Mouse (Mus musculus) embryonic facial prominence, embryonic 11.5 days (tissue): ENCODE data around the gene Erv3. TPM values are rescaled to one million over a fixed set of nuclear protein-coding genes. Genes with fewer than 3 reads are reported as not detected.

ENCODE experiments used
- ATAC-seq: fragments of 200-750 bp; cut with Nextera tagmentation; replicated peaks from 2 replicates; pipeline ENCODE4 v1.8.0; 2017; ENCODE audit warnings: low read depth; ENCODE audit not compliant: insufficient number of reproducible peaks, low FRiP score, low TSS enrichment
- DNase-seq: peaks from one replicate; pipeline ENCODE4 v3.0.0-alpha.2; 2015; ENCODE audit warnings: low spot score
- H3K27ac ChIP-seq: fragments of 300-500 bp; sonication (generic); replicated peaks from 2 replicates; pipeline ENCODE4 v1.5.1; 2014; ENCODE audit warnings: mild to moderate bottlenecking, low read depth, low read length, control low read depth
- H3K27me3 ChIP-seq: fragments of 300-500 bp; sonication (generic); 2 replicates; pipeline ENCODE4 v1.6.1; 2014; ENCODE audit warnings: mild to moderate bottlenecking, low read length, moderate library complexity, mixed read lengths; ENCODE audit not compliant: control insufficient read depth, insufficient read depth
- H3K36me3 ChIP-seq: fragments of 300-500 bp; sonication (generic); replicated peaks from 2 replicates; pipeline ENCODE4 v1.6.1; 2014; ENCODE audit warnings: low read depth, mild to moderate bottlenecking, low read length, moderate library complexity, mixed read lengths; ENCODE audit not compliant: control insufficient read depth, insufficient read depth
- H3K4me1 ChIP-seq: fragments of 300-500 bp; sonication (generic); 2 replicates; pipeline ENCODE4 v1.6.1; 2014; ENCODE audit warnings: low read length, mixed read lengths; ENCODE audit not compliant: control insufficient read depth, insufficient read depth
- H3K4me2 ChIP-seq: fragments of 300-500 bp; sonication (generic); 2 replicates; pipeline ENCODE4 v1.6.1; 2014; ENCODE audit warnings: low read depth, mild to moderate bottlenecking, control low read depth, low read length, moderate library complexity
- H3K4me3 ChIP-seq: fragments of 300-500 bp; sonication (generic); 2 replicates; pipeline ENCODE4 v1.5.1; 2014; ENCODE audit warnings: low read depth, low read length, control low read depth
- H3K9ac ChIP-seq: fragments of 300-500 bp; sonication (generic); replicated peaks from 2 replicates; pipeline ENCODE4 v1.6.1; 2014; ENCODE audit warnings: mild to moderate bottlenecking, control low read depth, low read length
- H3K9me3 ChIP-seq: fragments of 300-500 bp; sonication (generic); replicated peaks from 2 replicates; pipeline ENCODE4 v1.6.1; 2016; ENCODE audit warnings: mild to moderate bottlenecking, low read length, inconsistent platforms, mixed read lengths; ENCODE audit not compliant: control insufficient read depth
- WGBS: fragments of 180-500 bp; shearing (Covaris S2); extraction: QIAGEN DNeasy Blood & Tissue Kit; methylation state at CpG from one replicate; pipeline ENCODE4 v1.1.7; 2014; 5-methylcytosine and 5-hydroxymethylcytosine counted together
- polyA plus RNA-seq: library from polyadenylated mRNA; unstranded; fragments of >200 nt; fragmentation: Nextera tagmentation; extraction: Ambion mirVana; gene quantifications from 2 replicates; pipeline ENCODE4 v1.2.1, GENCODE M21; 2014

Gene Erv3
- polyA plus RNA-seq, 1 experiment from 2014 or later = not detected

DNA sequence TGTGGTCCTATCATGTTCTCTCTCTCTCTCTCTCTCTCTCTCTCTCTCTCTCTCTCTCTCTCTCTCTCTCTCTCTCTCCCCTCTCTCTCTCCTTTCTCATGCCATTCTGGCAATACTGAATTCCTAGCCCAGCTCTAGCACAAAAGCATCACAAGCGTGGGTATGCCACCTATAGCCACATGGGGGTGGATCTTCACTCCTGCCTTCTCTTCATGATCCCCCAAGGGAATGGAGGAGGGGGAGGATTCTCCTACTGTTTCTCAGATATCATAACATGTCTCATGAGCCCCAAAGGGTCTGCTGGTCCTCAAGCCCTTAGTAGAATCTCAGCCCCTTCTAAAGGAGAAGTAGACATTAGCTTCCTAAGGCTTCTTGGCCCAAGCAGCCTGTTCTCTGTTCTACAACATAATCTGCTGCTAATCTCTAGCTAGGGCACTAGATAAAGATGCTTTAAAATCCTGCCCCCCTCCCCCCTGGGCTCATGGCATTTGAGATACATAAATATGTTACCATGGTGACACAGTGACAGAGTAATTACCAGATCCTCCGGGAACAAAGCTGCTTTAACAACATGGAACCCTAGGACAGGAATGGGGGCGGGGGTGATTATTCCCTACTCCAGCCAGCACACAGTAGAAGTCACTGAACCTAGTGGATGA is 3.2 kb upstream of the Erv3 start:
- WGBS = 61% methylated on average over 3 of the region's 3 CpGs
- Histone ChIP-seq H3K4me1 (no peaks in the 10 kb centered on the region), H3K27me3 (no peaks in the 10 kb centered on the region), H3K27ac (no peak overlapping the region), H3K4me3 (no peak overlapping the region), H3K36me3 (no peaks in the 10 kb centered on the region), H3K9ac (no peak overlapping the region), H3K9me3 (no peaks in the 10 kb centered on the region), H3K4me2 (no peak overlapping the region)
- peak; percentile 6 for DNase-seq
- ATAC-seq = 0 out of 2 replicates have a peak, but pooled peaks have one; percentile 59

DNA sequence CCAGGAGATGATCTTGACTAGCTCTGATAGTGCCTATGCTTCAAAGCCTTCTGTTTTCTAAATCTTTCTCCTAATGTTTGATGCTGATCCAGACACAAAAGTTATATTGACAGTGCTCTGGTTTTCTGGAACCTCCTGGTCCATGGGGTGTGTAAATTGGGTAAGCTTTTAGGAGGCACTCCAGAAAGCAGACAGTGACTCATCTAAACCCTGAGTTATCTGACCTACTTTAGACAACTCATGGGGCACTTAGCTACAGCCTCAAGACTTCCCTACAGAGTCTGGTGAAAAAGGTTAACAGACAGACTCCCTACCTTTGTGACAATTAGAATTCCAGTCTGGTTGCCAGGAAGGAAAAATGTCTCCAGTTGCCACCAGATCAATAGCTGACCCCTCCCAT is 1.7 kb downstream of the Erv3 start:
- no peaks in the 10 kb centered on the region for H3K27me3 ChIP-seq
- H3K27ac ChIP-seq = no peak overlapping the region
- H3K9ac ChIP-seq = no peak overlapping the region
- H3K4me3 ChIP-seq = no peak overlapping the region
- ATAC-seq (no peak), DNase-seq (no peak)
- no peak overlapping the region for H3K4me2 ChIP-seq
- no peaks in the 10 kb centered on the region for H3K36me3 ChIP-seq
- H3K4me1 ChIP-seq = no peaks in the 10 kb centered on the region
- H3K9me3 ChIP-seq = no peaks in the 10 kb centered on the region

DNA sequence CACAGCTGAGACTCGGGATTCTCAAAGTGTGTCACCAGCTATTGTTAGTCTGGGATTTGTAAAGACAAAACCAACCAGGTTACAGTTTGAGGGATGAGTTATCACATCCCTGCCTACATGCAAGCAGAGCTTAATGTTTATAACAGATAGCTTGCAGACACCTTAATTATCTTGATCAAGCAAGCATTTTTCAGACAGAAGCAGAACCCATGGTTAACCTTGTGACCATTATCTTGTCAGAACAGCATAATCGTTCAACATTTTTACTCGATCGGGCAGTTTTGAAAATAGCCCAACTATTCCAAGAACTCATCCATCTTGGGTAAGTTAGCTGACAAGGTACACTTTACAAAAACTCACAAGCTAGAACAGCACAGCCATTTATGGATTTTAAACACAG is 5.8 kb downstream of the Erv3 start:
- H3K9me3 ChIP-seq = no peaks in the 10 kb centered on the region
- 74% methylated on average over 4 of the region's 4 CpGs for WGBS
- H3K4me1 ChIP-seq = no peaks in the 10 kb centered on the region
- no peak for DNase-seq
- H3K9ac ChIP-seq = no peak overlapping the region
- no peak overlapping the region for H3K27ac ChIP-seq
- H3K27me3 ChIP-seq = no peaks in the 10 kb centered on the region
- H3K4me3 ChIP-seq = no peak overlapping the region
- H3K36me3 ChIP-seq = no peaks in the 10 kb centered on the region
- no peak overlapping the region for H3K4me2 ChIP-seq
- no peak for ATAC-seq

DNA sequence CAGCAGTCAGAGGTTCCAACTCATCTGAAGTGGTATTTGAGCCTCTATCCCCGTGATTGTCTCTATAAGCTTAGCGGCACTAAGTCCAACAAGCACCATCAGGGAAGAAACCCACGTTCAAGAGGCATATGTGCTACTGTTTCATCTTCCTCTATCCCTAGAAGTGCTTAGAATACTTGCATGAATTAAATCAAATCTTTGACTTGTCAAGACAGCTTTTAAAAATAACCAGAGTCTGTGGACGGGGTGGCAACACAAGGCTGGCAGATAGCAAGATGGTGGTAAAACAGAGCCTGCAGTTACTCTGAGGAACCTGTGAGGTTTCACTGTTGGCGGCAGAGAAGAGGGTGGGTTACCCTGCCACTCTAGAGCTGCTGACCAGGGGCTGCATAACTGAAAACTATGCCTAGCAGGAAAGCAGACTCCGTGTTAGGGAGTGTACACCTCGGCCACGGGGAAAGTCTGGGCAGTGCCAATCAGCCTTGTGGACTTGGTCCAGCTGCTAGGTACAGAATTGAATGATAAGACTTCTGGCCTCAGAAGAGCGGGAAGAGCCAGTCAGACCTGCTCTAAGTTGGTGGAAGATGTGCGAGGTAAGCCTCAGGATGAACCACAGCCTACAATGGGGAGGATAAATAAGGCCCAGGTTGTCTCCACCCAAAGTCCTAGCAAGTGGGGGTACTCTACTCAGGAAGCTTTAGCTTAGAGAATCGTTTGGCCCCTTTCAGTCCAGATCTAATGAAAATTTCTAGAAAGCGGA is 8.0 kb downstream of the Erv3 start:
- H3K9me3 ChIP-seq = no peaks in the 10 kb centered on the region
- no peak for DNase-seq
- H3K27ac ChIP-seq = no peak overlapping the region
- no peak overlapping the region for H3K4me2 ChIP-seq
- no peak overlapping the region for H3K9ac ChIP-seq
- 87% methylated on average over 12 of the region's 12 CpGs for WGBS
- no peaks in the 10 kb centered on the region for H3K4me1 ChIP-seq
- no peaks in the 10 kb centered on the region for H3K36me3 ChIP-seq
- no peak for ATAC-seq
- no peak overlapping the region for H3K4me3 ChIP-seq
- H3K27me3 ChIP-seq = no peaks in the 10 kb centered on the region

DNA sequence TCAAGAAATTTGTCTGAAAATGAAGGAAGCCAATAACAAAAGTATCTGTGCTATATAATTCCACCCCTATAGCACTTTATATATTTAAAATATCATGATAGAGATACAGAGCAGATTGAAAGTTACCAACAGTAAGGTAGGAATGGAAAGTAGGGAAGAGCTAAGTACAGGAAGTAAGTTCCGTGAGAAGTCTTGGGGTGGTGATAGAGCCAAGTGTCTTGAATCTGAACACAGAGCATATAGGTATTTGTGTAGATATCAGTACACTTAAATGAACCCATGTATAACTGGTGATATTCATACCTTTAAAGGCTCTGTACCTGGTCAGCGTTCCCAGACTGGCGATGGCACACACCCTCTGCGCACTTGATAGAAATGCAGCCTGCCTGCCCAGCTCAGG is 9.5 kb downstream of the Erv3 start:
- no peak overlapping the region for H3K4me3 ChIP-seq
- H3K9me3 ChIP-seq = no peaks in the 10 kb centered on the region
- 93% methylated on average over 4 of the region's 4 CpGs for WGBS
- no peaks in the 10 kb centered on the region for H3K27me3 ChIP-seq
- H3K27ac ChIP-seq = no peak overlapping the region
- H3K36me3 ChIP-seq = no peaks in the 10 kb centered on the region
- H3K9ac ChIP-seq = no peak overlapping the region
- DNase-seq (no peak), ATAC-seq (no peak)
- no peaks in the 10 kb centered on the region for H3K4me1 ChIP-seq
- no peak overlapping the region for H3K4me2 ChIP-seq

DNA sequence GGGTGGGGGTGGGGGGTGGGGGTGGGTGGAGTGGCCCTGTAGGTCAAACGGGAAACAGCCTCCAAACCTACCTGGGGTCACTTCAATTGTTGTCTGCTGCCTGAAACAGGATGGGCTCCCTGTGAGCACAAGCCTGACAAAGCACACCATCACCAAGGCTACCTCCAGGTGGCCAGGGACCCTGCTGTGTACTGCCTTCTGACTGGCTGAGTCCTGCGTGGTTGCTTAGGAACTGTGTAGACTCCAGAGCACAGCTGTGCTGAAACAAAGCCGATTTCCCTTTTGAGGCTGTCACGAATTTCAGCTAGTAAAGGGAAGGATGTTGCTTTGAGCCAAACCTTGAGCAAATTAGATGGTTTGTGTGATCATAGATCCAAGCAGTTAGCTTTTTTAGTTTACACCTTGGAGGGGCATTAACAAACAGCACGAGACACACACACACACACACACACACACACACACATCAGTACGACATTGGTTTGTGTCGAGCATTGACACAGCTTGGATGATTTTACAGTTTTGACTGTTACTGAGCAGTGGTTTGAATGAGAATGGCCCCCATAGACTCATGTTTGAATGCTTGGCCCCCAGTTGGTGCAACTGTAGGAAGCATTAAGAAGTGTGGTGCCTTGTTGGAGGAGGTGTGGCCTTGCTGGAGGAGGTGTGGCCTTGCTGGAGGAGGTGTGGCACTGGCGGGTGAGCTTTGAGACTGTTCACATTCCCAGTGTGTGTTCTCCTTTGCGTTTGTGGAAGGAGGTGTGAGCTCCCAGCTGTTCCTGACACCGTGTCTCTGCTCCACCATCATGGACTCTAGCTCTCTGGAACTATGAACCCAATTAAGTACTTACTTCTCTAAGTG is 11.8 kb downstream of the Erv3 start:
- no peaks in the 10 kb centered on the region for H3K4me1 ChIP-seq
- no peak overlapping the region for H3K27ac ChIP-seq
- H3K4me3 ChIP-seq = no peak overlapping the region
- ATAC-seq = peak; percentile 93
- DNase-seq = peak; percentile 65
- WGBS = 4% methylated on average over 10 of the region's 10 CpGs
- H3K4me2 ChIP-seq = peak overlapping the region; percentile 7; the same call in 1 of the 2 replicates
- no peak overlapping the region for H3K9ac ChIP-seq
- H3K9me3 ChIP-seq = no peaks in the 10 kb centered on the region
- H3K36me3 ChIP-seq = no peaks in the 10 kb centered on the region
- no peaks in the 10 kb centered on the region for H3K27me3 ChIP-seq

DNA sequence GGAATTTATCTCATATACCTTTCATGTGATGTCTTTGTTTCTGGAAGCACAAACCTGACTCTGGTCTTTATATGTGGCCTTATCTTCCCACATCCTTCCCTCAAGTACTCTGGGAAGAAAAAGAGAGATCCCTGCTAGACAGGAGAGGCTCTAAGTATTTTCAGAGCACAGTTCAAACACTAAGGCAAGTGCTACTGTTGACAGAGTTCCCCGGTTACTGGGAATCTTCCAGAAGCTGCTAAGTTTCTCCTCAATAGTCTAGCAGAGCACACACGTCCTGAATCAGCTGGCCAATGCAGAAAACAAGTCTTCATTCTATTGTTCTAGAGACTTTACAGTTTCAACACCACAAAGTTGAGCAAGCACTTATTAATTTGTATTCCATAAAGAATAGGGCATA is 12.7 kb downstream of the Erv3 start:
- H3K4me1 ChIP-seq = no peaks in the 10 kb centered on the region
- H3K36me3 ChIP-seq = no peaks in the 10 kb centered on the region
- no peak overlapping the region for H3K27ac ChIP-seq
- no peak overlapping the region for H3K9ac ChIP-seq
- WGBS = 47% methylated on average over 2 of the region's 2 CpGs
- ATAC-seq (no peak), DNase-seq (no peak)
- no peaks in the 10 kb centered on the region for H3K9me3 ChIP-seq
- no peak overlapping the region for H3K4me3 ChIP-seq
- no peaks in the 10 kb centered on the region for H3K27me3 ChIP-seq
- H3K4me2 ChIP-seq = no peak overlapping the region
